Mouse (Mus musculus) kidney, embryonic 15.5 days (tissue): ENCODE measurements at regions not wholly inside any gene's neighbourhood (a gene's known extent, or its start where the extent isn't known, plus 50 kb on each side); places are given as distances from the start of the nearest gene placed in this dataset.

ENCODE experiments used
- ATAC-seq: fragments of 200-750 bp; cut with Nextera tagmentation; replicated peaks from 2 replicates; pipeline ENCODE4 v1.8.0; 2017; ENCODE audit warnings: moderate TSS enrichment; ENCODE audit not compliant: low FRiP score
- H3K27ac ChIP-seq: fragments of 300-500 bp; sonication (generic); 2 replicates; pipeline ENCODE4 v1.5.1; 2015; ENCODE audit warnings: mild to moderate bottlenecking, inconsistent platforms
- H3K27me3 ChIP-seq: fragments of 300-500 bp; sonication (generic); 2 replicates; pipeline ENCODE4 v1.6.1; 2015; ENCODE audit warnings: inconsistent platforms
- H3K36me3 ChIP-seq: fragments of 300-500 bp; sonication (generic); 2 replicates; pipeline ENCODE4 v1.6.1; 2015; ENCODE audit warnings: inconsistent platforms
- H3K4me1 ChIP-seq: fragments of 300-500 bp; sonication (generic); 2 replicates; pipeline ENCODE4 v1.6.1; 2015; ENCODE audit warnings: inconsistent platforms
- H3K4me2 ChIP-seq: fragments of 300-500 bp; sonication (generic); 2 replicates; pipeline ENCODE4 v1.6.1; 2015; ENCODE audit warnings: moderate library complexity, mild to moderate bottlenecking, inconsistent platforms
- H3K4me3 ChIP-seq: fragments of 300-500 bp; sonication (generic); replicated peaks from 2 replicates; pipeline ENCODE4 v1.5.1; 2015; ENCODE audit warnings: mild to moderate bottlenecking, inconsistent platforms
- H3K9ac ChIP-seq: fragments of 300-500 bp; sonication (generic); 2 replicates; pipeline ENCODE4 v1.6.1; 2015; ENCODE audit warnings: mild to moderate bottlenecking, inconsistent platforms
- H3K9me3 ChIP-seq: fragments of 300-500 bp; sonication (generic); replicated peaks from 2 replicates; pipeline ENCODE4 v1.6.1; 2016; ENCODE audit warnings: inconsistent platforms
- WGBS: fragments of 180-500 bp; shearing (Covaris S2); methylation state at CpG from one replicate; pipeline ENCODE4 v1.1.7; 2015; ENCODE audit warnings: mixed read lengths; 5-methylcytosine and 5-hydroxymethylcytosine counted together

GRCm38 (mm10) chr14:29837063-29837462 is 115.4 kb upstream of the Cacna2d3 start:
- H3K9me3 ChIP-seq = no peaks in the 10 kb centered on the region
- H3K36me3 ChIP-seq = no peaks in the 10 kb centered on the region
- H3K27me3 ChIP-seq = no peaks in the 10 kb centered on the region
- H3K4me1 ChIP-seq = no peaks in the 10 kb centered on the region
- WGBS = 53% methylated on average over 1 of the region's 1 CpGs
- no peak overlapping the region for H3K4me3 ChIP-seq
- no peak overlapping the region for H3K9ac ChIP-seq
- H3K4me2 ChIP-seq = no peak overlapping the region
- no peak overlapping the region for H3K27ac ChIP-seq
- no peak for ATAC-seq

GRCm38 (mm10) chr14:29839576-29839975 is 117.9 kb upstream of the Cacna2d3 start:
- H3K9me3 ChIP-seq = no peaks in the 10 kb centered on the region
- no peak overlapping the region for H3K4me3 ChIP-seq

GRCm38 (mm10) chr14:29841361-29842117 is 119.9 kb upstream of the Cacna2d3 start:
- Histone ChIP-seq H3K4me3 (no peak overlapping the region), H3K27ac (no peak overlapping the region), H3K36me3 (no peaks in the 10 kb centered on the region), H3K4me2 (no peak overlapping the region), H3K4me1 (no peaks in the 10 kb centered on the region), H3K27me3 (no peaks in the 10 kb centered on the region), H3K9ac (no peak overlapping the region), H3K9me3 (no peaks in the 10 kb centered on the region)
- no peak for ATAC-seq
- WGBS = 84% methylated on average over 7 of the region's 7 CpGs

More at GRCm38 (mm10) chr14:29839576-29839975, 117.9 kb upstream of the Cacna2d3 start:
- no peaks in the 10 kb centered on the region for H3K27me3 ChIP-seq
- 83% methylated on average over 3 of the region's 3 CpGs for WGBS
- H3K4me1 ChIP-seq = no peaks in the 10 kb centered on the region
- H3K4me2 ChIP-seq = no peak overlapping the region
- H3K36me3 ChIP-seq = no peaks in the 10 kb centered on the region
- ATAC-seq = no peak
- H3K9ac ChIP-seq = no peak overlapping the region
- H3K27ac ChIP-seq = no peak overlapping the region

- WGBS = 85% methylated on average over 7 of the region's 7 CpGs
- no peaks in the 10 kb centered on the region for H3K27me3 ChIP-seq
- ATAC-seq = no peak
Observed at GRCm38 (mm10) chr14:29847661-29848060, 120.4 kb upstream of the Selenok start.

DNA sequence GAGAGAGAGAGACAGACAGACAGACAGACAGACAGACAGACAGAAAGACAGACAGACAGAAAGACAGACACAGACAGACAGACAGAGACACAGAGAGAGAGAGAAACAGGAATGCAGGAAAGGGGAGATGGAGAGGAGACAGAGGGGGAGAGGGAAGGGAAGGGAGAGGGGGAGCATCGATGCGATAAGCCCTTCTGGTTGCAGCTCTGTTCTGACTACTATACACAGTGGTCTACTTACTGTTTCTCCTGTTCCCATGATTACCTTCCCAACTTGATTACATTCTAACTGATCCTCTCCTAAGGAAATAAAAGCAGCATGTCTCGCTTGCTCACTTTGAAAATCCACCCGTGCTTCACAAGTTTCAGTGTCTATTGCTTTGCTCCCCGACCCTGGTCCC is 116.8 kb upstream of the Selenok start:
- Histone ChIP-seq H3K27ac (no peak overlapping the region), H3K4me1 (peaks cover 2% of the 10 kb centered on the region; the same call in 1 of the 2 replicates), H3K9ac (no peak overlapping the region), H3K9me3 (no peaks in the 10 kb centered on the region), H3K27me3 (no peaks in the 10 kb centered on the region), H3K4me3 (no peak overlapping the region), H3K4me2 (no peak overlapping the region), H3K36me3 (no peaks in the 10 kb centered on the region)
- WGBS = 66% methylated on average over 5 of the region's 5 CpGs
- no peak for ATAC-seq

More at GRCm38 (mm10) chr14:29847661-29848060, 120.4 kb upstream of the Selenok start:
- peaks cover 2% of the 10 kb centered on the region; the same call in 1 of the 2 replicates for H3K4me1 ChIP-seq
- no peaks in the 10 kb centered on the region for H3K9me3 ChIP-seq
- H3K4me2 ChIP-seq = no peak overlapping the region
- H3K9ac ChIP-seq = no peak overlapping the region
- H3K4me3 ChIP-seq = no peak overlapping the region
- H3K36me3 ChIP-seq = no peaks in the 10 kb centered on the region
- H3K27ac ChIP-seq = no peak overlapping the region

DNA sequence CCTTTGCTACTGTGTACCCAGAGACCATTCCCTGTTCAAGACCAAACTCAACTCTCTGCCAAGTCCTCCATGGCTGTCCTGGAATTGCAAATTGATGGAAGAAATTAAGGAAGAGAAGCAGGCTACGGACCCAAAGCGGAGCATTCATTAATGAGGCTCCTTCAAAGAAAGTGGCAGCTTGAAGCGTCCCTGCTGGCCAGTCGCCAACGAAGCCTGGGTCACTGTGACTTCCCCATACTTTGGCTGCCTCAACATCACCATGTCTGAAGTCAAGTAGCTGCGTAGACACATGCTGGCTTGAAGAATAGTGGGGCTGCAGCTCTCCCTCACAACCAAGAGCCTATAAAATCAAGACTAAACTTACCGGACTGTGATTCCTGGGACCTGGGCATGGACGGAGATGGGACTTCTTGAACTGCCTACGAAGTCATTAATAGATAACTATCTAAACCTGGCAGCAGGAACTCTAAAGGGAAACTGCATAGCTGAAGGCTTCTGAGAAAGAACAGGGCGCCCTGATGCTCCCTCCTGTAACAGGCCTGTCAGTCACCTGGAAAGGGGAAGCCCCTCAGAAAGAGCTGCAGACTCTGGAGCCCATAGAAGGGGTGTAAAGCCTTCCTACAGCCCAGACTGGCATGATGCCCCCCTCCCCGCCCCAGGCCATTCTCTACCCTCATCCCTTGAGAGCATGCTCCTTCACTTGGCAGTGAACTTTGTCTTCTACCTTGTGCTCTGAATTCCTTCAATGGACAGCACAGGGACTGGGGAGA is 116.0 kb upstream of the Selenok start:
- H3K4me3 ChIP-seq = no peak overlapping the region

GRCm38 (mm10) chr14:29862032-29862431 is 106.1 kb upstream of the Selenok start:
- Histone ChIP-seq H3K27me3 (peaks cover 5% of the 10 kb centered on the region; the same call in 1 of the 2 replicates), H3K4me1 (peaks cover 10% of the 10 kb centered on the region), H3K4me3 (no peak overlapping the region), H3K9me3 (no peaks in the 10 kb centered on the region), H3K36me3 (no peaks in the 10 kb centered on the region), H3K27ac (no peak overlapping the region), H3K4me2 (no peak overlapping the region), H3K9ac (no peak overlapping the region)
- ATAC-seq = no peak
- 77% methylated on average over 1 of the region's 1 CpGs for WGBS

More for the DNA sequence above, 116.0 kb upstream of the Selenok start:
- H3K27me3 ChIP-seq = no peaks in the 10 kb centered on the region
- WGBS = 66% methylated on average over 11 of the region's 11 CpGs
- no peak overlapping the region for H3K9ac ChIP-seq
- peak; percentile 80 for ATAC-seq
- H3K27ac ChIP-seq = peak overlapping the region; percentile 57; the same call in 1 of the 2 replicates
- peaks cover 2% of the 10 kb centered on the region; the same call in 1 of the 2 replicates for H3K4me1 ChIP-seq
- no peak overlapping the region for H3K4me2 ChIP-seq
- H3K9me3 ChIP-seq = no peaks in the 10 kb centered on the region
- no peaks in the 10 kb centered on the region for H3K36me3 ChIP-seq

GRCm38 (mm10) chr14:29866455-29867275 is 101.4 kb upstream of the Selenok start:
- WGBS = 55% methylated on average over 7 of the region's 7 CpGs
- H3K36me3 ChIP-seq = no peaks in the 10 kb centered on the region
- H3K27me3 ChIP-seq = peaks cover 5% of the 10 kb centered on the region; the same call in 1 of the 2 replicates
- H3K4me3 ChIP-seq = no peak overlapping the region
- H3K4me1 ChIP-seq = peaks cover 19% of the 10 kb centered on the region
- H3K27ac ChIP-seq = peak overlapping the region; percentile 28; the same call in 1 of the 2 replicates
- H3K4me2 ChIP-seq = no peak overlapping the region
- H3K9me3 ChIP-seq = no peaks in the 10 kb centered on the region
- no peak overlapping the region for H3K9ac ChIP-seq
- ATAC-seq = no peak

- 14% methylated on average over 6 of the region's 6 CpGs for WGBS
- Histone ChIP-seq H3K36me3 (no peaks in the 10 kb centered on the region), H3K9me3 (no peaks in the 10 kb centered on the region), H3K9ac (no peak overlapping the region), H3K4me2 (no peak overlapping the region), H3K4me3 (no peak overlapping the region), H3K4me1 (peaks cover 19% of the 10 kb centered on the region), H3K27ac (peak overlapping the region; percentile 64), H3K27me3 (peaks cover 5% of the 10 kb centered on the region; the same call in 1 of the 2 replicates)
- peak; percentile 93 for ATAC-seq
Observed at GRCm38 (mm10) chr14:29867311-29867710, 100.8 kb upstream of the Selenok start.

DNA sequence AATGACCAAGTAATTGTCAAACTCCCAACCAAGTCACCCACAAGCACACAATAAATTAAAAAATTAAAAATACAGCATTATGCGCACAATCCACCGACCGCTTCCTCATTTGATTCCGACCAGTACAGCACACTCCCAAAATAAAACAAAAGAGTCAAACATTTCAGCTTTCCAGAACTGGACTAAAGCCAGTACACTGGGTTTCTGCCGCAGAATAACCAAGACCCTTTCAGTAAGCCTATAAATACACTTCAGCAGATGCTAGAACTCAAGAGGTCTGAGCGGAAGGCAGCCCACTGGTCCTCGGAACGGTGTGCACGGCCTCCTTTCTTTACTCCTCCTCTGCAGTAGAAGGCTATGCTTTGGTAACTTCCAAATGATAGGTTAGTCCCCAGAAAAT is 98.2 kb upstream of the Selenok start:
- Histone ChIP-seq H3K4me3 (no peak overlapping the region), H3K9me3 (no peaks in the 10 kb centered on the region), H3K36me3 (no peaks in the 10 kb centered on the region), H3K4me2 (no peak overlapping the region), H3K27me3 (no peaks in the 10 kb centered on the region), H3K4me1 (peaks cover 19% of the 10 kb centered on the region), H3K9ac (no peak overlapping the region), H3K27ac (peak overlapping the region; percentile 10; the same call in 1 of the 2 replicates)
- WGBS = 62% methylated on average over 9 of the region's 9 CpGs
- ATAC-seq = no peak

- 61% methylated on average over 4 of the region's 4 CpGs for WGBS
- 0 out of 2 replicates have a peak, but pooled peaks have one; percentile 15 for ATAC-seq
- H3K4me1 ChIP-seq = 0 out of 2 replicates have a peak, but pooled peaks cover 11% of the 10 kb centered on the region
- no peaks in the 10 kb centered on the region for H3K36me3 ChIP-seq
- no peak overlapping the region for H3K4me2 ChIP-seq
- H3K9me3 ChIP-seq = no peaks in the 10 kb centered on the region
- no peaks in the 10 kb centered on the region for H3K27me3 ChIP-seq
- no peak overlapping the region for H3K27ac ChIP-seq
- H3K9ac ChIP-seq = no peak overlapping the region
- no peak overlapping the region for H3K4me3 ChIP-seq
Observed at GRCm38 (mm10) chr14:29876668-29877067, 91.4 kb upstream of the Selenok start.
